Mouse (Mus musculus) limb, embryonic 15.5 days (tissue): ENCODE results near the gene Sbno2. TPM values are rescaled to one million over a fixed set of nuclear protein-coding genes. Genes with fewer than 3 reads are reported as not detected.

Experiments used
- ATAC-seq: fragments of 200-750 bp; cut with Nextera tagmentation; 2 replicates; pipeline ENCODE4 v1.8.0; 2017; ENCODE audit warnings: low read depth, moderate TSS enrichment; ENCODE audit not compliant: insufficient number of reproducible peaks, low FRiP score, low TSS enrichment
- H3K27ac ChIP-seq: fragments of 300-500 bp; sonication (generic); 2 replicates; pipeline ENCODE4 v1.5.1; 2015; ENCODE audit warnings: moderate library complexity, mild to moderate bottlenecking, inconsistent platforms
- H3K27me3 ChIP-seq: fragments of 300-500 bp; sonication (generic); 2 replicates; pipeline ENCODE4 v1.6.1; 2015; ENCODE audit warnings: inconsistent platforms
- H3K36me3 ChIP-seq: fragments of 300-500 bp; sonication (generic); 2 replicates; pipeline ENCODE4 v1.6.1; 2015; ENCODE audit warnings: inconsistent platforms
- H3K4me1 ChIP-seq: fragments of 300-500 bp; sonication (generic); 2 replicates; pipeline ENCODE4 v1.6.1; 2015; ENCODE audit warnings: inconsistent platforms
- H3K4me2 ChIP-seq: fragments of 300-500 bp; sonication (generic); 2 replicates; pipeline ENCODE4 v1.6.1; 2015; ENCODE audit warnings: mild to moderate bottlenecking, inconsistent platforms
- H3K4me3 ChIP-seq: fragments of 300-500 bp; sonication (generic); 2 replicates; pipeline ENCODE4 v1.5.1; 2015; ENCODE audit warnings: mild to moderate bottlenecking, inconsistent platforms
- H3K9ac ChIP-seq: fragments of 300-500 bp; sonication (generic); 2 replicates; pipeline ENCODE4 v1.6.1; 2015; ENCODE audit warnings: inconsistent platforms
- H3K9me3 ChIP-seq: fragments of 300-500 bp; sonication (generic); 2 replicates; pipeline ENCODE4 v1.6.1; 2016; ENCODE audit warnings: inconsistent platforms
- WGBS: fragments of 180-500 bp; shearing (Covaris S2); methylation state at CpG from one replicate; pipeline ENCODE4 v1.1.7; 2015; 5-methylcytosine and 5-hydroxymethylcytosine counted together
- polyA plus RNA-seq: library from polyadenylated mRNA; unstranded; fragments of >200 nt; fragmentation: Nextera tagmentation; extraction: Ambion mirVana; gene quantifications from 2 replicates; pipeline ENCODE4 v1.2.1, GENCODE M21; 2015

Sbno2 gene
- polyA plus RNA-seq, 1 experiment from 2014 or later = 19.8 TPM

- H3K4me2 ChIP-seq = 0 out of 2 replicates have a peak overlapping the region, but pooled peaks have one; percentile 12
- H3K4me3 ChIP-seq = no peak overlapping the region
- peak overlapping the region; percentile 23; the same call in 1 of the 2 replicates for H3K9ac ChIP-seq
- 16% methylated on average over 6 of the region's 7 CpGs for WGBS
- no peaks in the 10 kb centered on the region for H3K9me3 ChIP-seq
- 0 out of 2 replicates have a peak, but pooled peaks cover 4% of the 10 kb centered on the region for H3K36me3 ChIP-seq
- no peak for ATAC-seq
- peak overlapping the region; percentile 76 for H3K27ac ChIP-seq
- no peaks in the 10 kb centered on the region for H3K27me3 ChIP-seq
- peaks cover 50% of the 10 kb centered on the region for H3K4me1 ChIP-seq
Observed at GRCm38 (mm10) chr10:80097275-80097674, 8.1 kb downstream of the Sbno2 start.

- no peak overlapping the region for H3K9ac ChIP-seq
- no peak overlapping the region for H3K4me3 ChIP-seq
- WGBS = 84% methylated on average over 5 of the region's 5 CpGs
- ATAC-seq = no peak
- no peak overlapping the region for H3K4me2 ChIP-seq
- H3K9me3 ChIP-seq = no peaks in the 10 kb centered on the region
- peaks cover 37% of the 10 kb centered on the region for H3K4me1 ChIP-seq
- 0 out of 2 replicates have a peak, but pooled peaks cover 5% of the 10 kb centered on the region for H3K36me3 ChIP-seq
- 0 out of 2 replicates have a peak overlapping the region, but pooled peaks have one; percentile 76 for H3K27ac ChIP-seq
- no peaks in the 10 kb centered on the region for H3K27me3 ChIP-seq
Observed at GRCm38 (mm10) chr10:80095547-80095946, 9.8 kb downstream of the Sbno2 start.

GRCm38 (mm10) chr10:80094684-80095083, 10.7 kb downstream of the Sbno2 start:
- H3K27me3 ChIP-seq = no peaks in the 10 kb centered on the region
- no peak overlapping the region for H3K9ac ChIP-seq
- 75% methylated on average over 3 of the region's 3 CpGs for WGBS
- H3K9me3 ChIP-seq = no peaks in the 10 kb centered on the region
- no peak overlapping the region for H3K4me3 ChIP-seq
- no peak overlapping the region for H3K27ac ChIP-seq
- no peak for ATAC-seq
- H3K36me3 ChIP-seq = 0 out of 2 replicates have a peak, but pooled peaks cover 8% of the 10 kb centered on the region
- H3K4me2 ChIP-seq = no peak overlapping the region
- peaks cover 30% of the 10 kb centered on the region for H3K4me1 ChIP-seq

GRCm38 (mm10) chr10:80094085-80094484, 11.3 kb downstream of the Sbno2 start:
- H3K4me2 ChIP-seq = no peak overlapping the region
- no peak for ATAC-seq
- 0 out of 2 replicates have a peak, but pooled peaks cover 8% of the 10 kb centered on the region for H3K36me3 ChIP-seq
- no peaks in the 10 kb centered on the region for H3K9me3 ChIP-seq
- no peak overlapping the region for H3K27ac ChIP-seq
- no peak overlapping the region for H3K9ac ChIP-seq
- 94% methylated on average over 6 of the region's 6 CpGs for WGBS
- no peaks in the 10 kb centered on the region for H3K27me3 ChIP-seq
- H3K4me3 ChIP-seq = no peak overlapping the region
- peaks cover 29% of the 10 kb centered on the region for H3K4me1 ChIP-seq

GRCm38 (mm10) chr10:80092690-80093089, 12.7 kb downstream of the Sbno2 start:
- Histone ChIP-seq H3K27me3 (no peaks in the 10 kb centered on the region), H3K4me3 (no peak overlapping the region), H3K36me3 (0 out of 2 replicates have a peak, but pooled peaks cover 8% of the 10 kb centered on the region), H3K27ac (no peak overlapping the region), H3K9me3 (no peaks in the 10 kb centered on the region), H3K9ac (no peak overlapping the region), H3K4me1 (peaks cover 24% of the 10 kb centered on the region), H3K4me2 (no peak overlapping the region)
- ATAC-seq = no peak
- 72% methylated on average over 5 of the region's 5 CpGs for WGBS

GRCm38 (mm10) chr10:80091527-80091926, 13.8 kb downstream of the Sbno2 start:
- H3K9me3 ChIP-seq = no peaks in the 10 kb centered on the region
- WGBS = 82% methylated on average over 6 of the region's 6 CpGs
- ATAC-seq = 0 out of 2 replicates have a peak, but pooled peaks have one; percentile 6
- H3K9ac ChIP-seq = no peak overlapping the region
- H3K27ac ChIP-seq = no peak overlapping the region
- H3K36me3 ChIP-seq = 0 out of 2 replicates have a peak, but pooled peaks cover 8% of the 10 kb centered on the region
- H3K4me1 ChIP-seq = peaks cover 12% of the 10 kb centered on the region
- no peak overlapping the region for H3K4me2 ChIP-seq
- H3K4me3 ChIP-seq = no peak overlapping the region
- no peaks in the 10 kb centered on the region for H3K27me3 ChIP-seq

GRCm38 (mm10) chr10:80089146-80089545, 16.2 kb downstream of the Sbno2 start:
- 0 out of 2 replicates have a peak, but pooled peaks cover 3% of the 10 kb centered on the region for H3K4me1 ChIP-seq
- no peaks in the 10 kb centered on the region for H3K9me3 ChIP-seq
- H3K4me2 ChIP-seq = no peak overlapping the region
- H3K27me3 ChIP-seq = no peaks in the 10 kb centered on the region
- peaks cover 23% of the 10 kb centered on the region for H3K36me3 ChIP-seq
- no peak overlapping the region for H3K4me3 ChIP-seq
- 40% methylated on average over 4 of the region's 4 CpGs for WGBS
- no peak overlapping the region for H3K9ac ChIP-seq
- no peak overlapping the region for H3K27ac ChIP-seq
- no peak for ATAC-seq

DNA sequence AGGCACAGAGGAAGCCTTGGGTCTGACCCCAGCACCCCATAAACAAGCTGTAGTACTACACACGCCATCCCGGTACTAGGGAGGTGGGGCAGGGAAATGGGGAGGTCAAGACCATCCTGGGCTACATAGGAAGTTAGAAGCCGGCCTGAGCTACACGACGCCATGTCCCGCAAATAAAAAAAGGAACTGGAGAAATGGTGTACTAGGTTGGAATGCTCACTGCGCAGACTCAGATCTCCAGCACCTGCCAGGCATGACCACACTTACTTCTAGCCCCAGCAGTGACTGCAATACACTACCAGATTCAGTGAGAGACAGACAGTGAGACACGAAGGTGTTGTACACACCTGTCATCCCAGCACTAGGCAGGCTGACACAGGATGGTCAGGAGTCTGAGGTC, 17.9 kb downstream of the Sbno2 start:
- WGBS = 88% methylated on average over 8 of the region's 8 CpGs

DNA sequence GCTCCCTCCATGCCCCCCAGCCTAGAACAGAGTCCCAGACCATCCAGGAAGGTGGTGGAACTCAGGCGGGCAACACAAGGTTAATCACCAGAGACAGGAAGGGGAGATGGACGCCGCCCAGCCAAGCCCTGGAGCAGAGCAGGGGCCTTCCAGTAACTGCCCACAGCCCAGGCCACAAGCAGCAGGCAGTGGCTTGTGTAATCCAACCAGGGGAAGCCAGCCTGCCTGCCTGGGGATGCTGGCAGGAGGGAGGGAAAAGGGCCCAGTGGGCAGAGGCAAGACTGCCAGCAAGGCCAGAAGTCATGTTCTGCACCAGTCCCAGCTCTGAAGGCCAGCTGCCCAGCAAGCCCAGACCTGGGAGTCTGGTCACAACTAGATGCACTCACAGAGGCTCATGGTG, 18.5 kb downstream of the Sbno2 start:
- Histone ChIP-seq H3K27ac (no peak overlapping the region), H3K36me3 (peaks cover 42% of the 10 kb centered on the region), H3K9ac (no peak overlapping the region), H3K4me2 (no peak overlapping the region), H3K27me3 (no peaks in the 10 kb centered on the region), H3K9me3 (no peaks in the 10 kb centered on the region), H3K4me3 (no peak overlapping the region), H3K4me1 (0 out of 2 replicates have a peak, but pooled peaks cover 3% of the 10 kb centered on the region)
- no peak for ATAC-seq
- WGBS = 74% methylated on average over 3 of the region's 3 CpGs

More for the DNA sequence above, 17.9 kb downstream of the Sbno2 start:
- ATAC-seq = no peak
- Histone ChIP-seq H3K27ac (no peak overlapping the region), H3K4me1 (0 out of 2 replicates have a peak, but pooled peaks cover 3% of the 10 kb centered on the region), H3K4me3 (no peak overlapping the region), H3K9ac (no peak overlapping the region), H3K36me3 (peaks cover 36% of the 10 kb centered on the region), H3K9me3 (no peaks in the 10 kb centered on the region), H3K4me2 (no peak overlapping the region), H3K27me3 (no peaks in the 10 kb centered on the region)

DNA sequence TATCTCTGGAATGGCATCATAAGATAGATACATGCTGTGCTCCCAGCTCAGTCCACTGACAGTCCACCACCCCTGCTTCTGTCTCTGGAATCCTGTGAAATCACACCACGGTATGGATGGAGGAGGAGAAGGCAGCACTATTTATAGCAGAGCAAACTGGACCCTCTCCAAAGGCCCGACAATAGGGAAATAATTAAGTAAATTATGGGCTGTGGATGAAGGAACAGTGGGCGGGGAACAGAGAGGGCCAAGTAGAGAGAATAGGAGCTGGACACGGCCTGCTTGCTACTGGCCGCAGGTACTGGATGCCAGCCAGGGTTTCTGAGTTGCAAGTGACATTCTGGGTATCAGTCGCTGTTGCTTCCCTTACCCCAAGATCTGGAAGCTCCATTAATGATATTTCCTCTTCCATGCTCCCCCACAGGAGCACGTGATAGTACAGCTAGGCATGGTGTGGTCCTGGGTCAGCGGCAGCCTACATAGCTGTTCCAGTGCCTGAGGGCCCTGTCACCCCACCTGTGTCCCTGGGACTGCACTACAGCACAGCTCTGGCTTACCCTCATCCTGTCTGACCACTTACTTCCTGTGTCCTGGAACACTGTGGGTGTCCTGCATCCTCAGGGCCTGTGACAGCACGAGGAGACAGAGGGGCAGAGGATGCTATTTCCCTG, 20.4 kb downstream of the Sbno2 start:
- no peak overlapping the region for H3K4me2 ChIP-seq
- H3K27me3 ChIP-seq = no peaks in the 10 kb centered on the region
- ATAC-seq = no peak
- no peak overlapping the region for H3K27ac ChIP-seq
- H3K36me3 ChIP-seq = peaks cover 56% of the 10 kb centered on the region
- H3K4me1 ChIP-seq = peaks cover 3% of the 10 kb centered on the region; the same call in 1 of the 2 replicates
- 64% methylated on average over 9 of the region's 9 CpGs for WGBS
- no peak overlapping the region for H3K4me3 ChIP-seq
- no peak overlapping the region for H3K9ac ChIP-seq
- H3K9me3 ChIP-seq = no peaks in the 10 kb centered on the region

DNA sequence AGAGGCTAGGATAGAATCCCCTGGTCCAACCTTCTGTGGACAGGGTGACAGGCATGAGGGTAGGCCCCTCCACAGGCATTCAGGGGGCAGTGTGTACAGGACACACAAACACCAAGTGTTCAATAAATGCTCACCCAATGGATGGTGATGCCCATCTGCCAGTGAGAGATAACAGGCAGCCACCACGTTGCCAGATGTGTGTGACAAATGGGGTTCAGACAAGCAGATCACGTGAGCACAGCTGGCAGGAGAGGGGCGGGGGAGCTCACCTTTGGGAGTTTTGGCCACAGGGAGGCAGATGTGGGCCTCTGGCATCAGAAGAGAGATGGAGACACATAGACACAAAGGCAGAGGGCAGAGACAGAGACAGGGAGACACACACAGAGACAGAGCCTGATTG, 24.3 kb downstream of the Sbno2 start:
- Histone ChIP-seq H3K4me2 (no peak overlapping the region), H3K9ac (no peak overlapping the region), H3K36me3 (peaks cover 78% of the 10 kb centered on the region), H3K9me3 (no peaks in the 10 kb centered on the region), H3K27me3 (no peaks in the 10 kb centered on the region), H3K4me3 (no peak overlapping the region), H3K4me1 (peaks cover 3% of the 10 kb centered on the region; the same call in 1 of the 2 replicates), H3K27ac (no peak overlapping the region)
- WGBS = 78% methylated on average over 3 of the region's 3 CpGs
- no peak for ATAC-seq

GRCm38 (mm10) chr10:80080396-80081070, 24.8 kb downstream of the Sbno2 start:
- no peak overlapping the region for H3K9ac ChIP-seq
- no peak for ATAC-seq
- H3K4me3 ChIP-seq = no peak overlapping the region
- H3K4me1 ChIP-seq = peaks cover 5% of the 10 kb centered on the region
- H3K9me3 ChIP-seq = no peaks in the 10 kb centered on the region
- H3K27ac ChIP-seq = no peak overlapping the region
- 74% methylated on average over 16 of the region's 16 CpGs for WGBS
- no peak overlapping the region for H3K4me2 ChIP-seq
- peaks cover 78% of the 10 kb centered on the region for H3K36me3 ChIP-seq
- no peaks in the 10 kb centered on the region for H3K27me3 ChIP-seq
